Mouse (Mus musculus) T-helper 1 cell (primary cell): Measurements from ENCODE around the gene Rec114.

Experiments used
- in situ Hi-C: fragments of 300-600 bp; cut with MboI, MseI; formaldehyde crosslinking; loops from one replicate; pipeline ENCODE4 v1.15.1; 2025; ENCODE audit warnings: high pct_unique_total_duplicates

The Rec114 gene

DNA sequence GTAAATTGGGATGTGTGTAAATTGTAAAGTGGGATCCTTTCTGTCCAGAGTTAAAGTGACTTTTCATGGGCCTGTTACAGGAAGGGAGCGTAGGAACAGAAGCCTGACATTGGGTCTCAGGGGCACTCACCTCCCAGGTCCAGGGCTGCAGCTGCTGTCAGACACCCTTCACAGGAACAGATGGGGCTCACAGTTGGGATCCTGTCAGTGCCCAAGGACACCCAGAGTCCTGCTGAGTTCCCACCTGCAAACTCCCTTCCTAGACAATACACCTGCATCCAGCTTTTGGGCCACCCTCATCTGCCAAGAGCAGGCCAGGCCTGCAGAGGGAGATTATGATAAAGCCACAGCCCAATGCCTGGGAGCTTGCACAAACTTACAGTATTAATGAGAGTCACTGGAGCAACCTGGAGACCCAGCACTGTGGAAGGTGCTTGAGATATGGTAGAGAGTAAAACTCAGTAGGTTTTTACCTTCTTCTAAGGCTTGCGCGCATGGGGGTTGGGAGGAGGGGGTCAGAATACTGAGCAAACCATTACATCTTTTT lies at the start of gene Rec114:
Gene Rec114, minus strand, starts transcription at position 263 of the 547 bp plus-strand sequence.
- in situ Hi-C loops = no loop called here

DNA sequence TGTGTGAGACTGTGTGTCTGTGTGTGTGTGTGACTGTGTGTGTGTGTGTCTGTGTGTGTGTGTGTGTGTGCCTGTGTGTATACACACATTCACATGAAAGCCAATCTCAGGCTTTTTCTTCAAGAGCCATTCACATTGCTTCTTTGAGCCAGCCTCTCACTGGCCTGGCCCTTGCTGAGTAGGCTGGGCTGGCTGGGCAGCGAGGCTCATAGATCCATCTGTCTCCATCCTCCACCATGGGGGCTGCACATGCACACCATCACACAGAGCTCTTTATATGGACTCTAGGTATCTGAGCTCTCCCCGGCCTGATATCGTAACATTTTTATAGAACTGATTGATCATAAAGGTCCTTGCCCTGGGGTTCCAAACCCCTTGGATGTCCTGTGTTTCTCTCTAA lies 45.7 kb upstream of the Rec114 start:
- in situ Hi-C loops = loop anchor here (5.0 kb wide), 1 partner anchor 702 kb away; no protein-coding TSS in a partner anchor

DNA sequence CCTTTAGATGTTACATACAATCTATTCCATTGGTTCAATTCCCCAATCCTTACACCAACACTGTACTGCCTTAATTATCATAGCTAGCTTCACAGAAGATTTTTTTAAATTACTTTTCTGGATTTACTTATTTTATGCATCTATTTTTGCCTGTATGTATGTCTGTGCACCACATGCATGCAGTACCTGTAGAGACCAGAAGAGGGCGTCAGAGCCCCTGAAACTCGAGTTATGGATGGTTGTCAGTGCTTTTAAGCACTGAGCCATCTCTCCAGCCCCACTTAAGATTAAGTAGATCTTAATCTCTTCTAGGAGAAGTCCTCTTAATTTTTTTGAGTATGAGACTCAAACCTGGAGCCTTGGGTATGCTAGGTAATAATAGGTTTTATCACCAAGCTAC lies 31.6 kb upstream of the Rec114 start:
- in situ Hi-C loops = no loop called here

DNA sequence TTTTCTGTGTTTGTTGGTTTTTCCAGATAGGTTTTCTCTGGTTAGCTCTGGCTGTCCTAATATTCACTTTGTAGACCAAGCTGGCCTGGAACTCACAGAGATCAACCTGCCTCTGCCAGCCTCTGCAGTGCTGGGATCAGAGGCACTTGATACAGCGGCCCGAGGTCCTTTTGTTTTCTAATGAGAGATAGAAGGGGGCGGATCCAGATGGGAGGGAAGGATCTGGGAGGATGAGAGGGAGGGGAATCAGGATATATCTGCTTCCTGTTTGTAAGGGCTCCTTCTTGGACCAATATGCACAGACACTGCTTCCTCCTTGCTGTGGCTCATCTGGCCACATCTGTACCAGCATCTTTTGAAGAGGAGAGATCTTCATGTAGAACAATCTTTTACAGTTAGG lies 31.0 kb upstream of the Rec114 start:
- in situ Hi-C loops = loop anchor here (5.0 kb wide), 1 partner anchor 62 kb away; no protein-coding TSS in a partner anchor

DNA sequence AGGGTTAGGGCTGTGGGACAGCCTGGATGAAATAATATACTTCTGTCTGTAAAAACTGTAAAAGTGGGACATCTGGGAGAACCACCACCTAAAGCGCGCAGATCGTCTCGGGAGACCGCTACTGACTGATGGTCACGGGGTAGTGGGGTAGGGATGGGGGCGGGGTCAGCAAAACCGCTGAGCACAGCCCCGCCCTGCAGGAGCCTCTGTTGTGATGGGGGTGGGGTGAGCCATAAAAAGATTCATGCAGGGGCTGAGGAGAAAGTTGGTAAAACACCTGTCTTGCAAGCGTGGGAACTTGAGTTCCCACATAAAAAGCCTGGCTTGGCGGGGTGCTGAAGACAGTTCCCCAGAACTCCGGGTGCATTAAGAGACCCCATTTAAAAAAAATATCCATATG lies 26.2 kb upstream of the Rec114 start:
- in situ Hi-C loops = loop anchor here (5.0 kb wide), 1 partner anchor 58 kb away; no protein-coding TSS in a partner anchor

DNA sequence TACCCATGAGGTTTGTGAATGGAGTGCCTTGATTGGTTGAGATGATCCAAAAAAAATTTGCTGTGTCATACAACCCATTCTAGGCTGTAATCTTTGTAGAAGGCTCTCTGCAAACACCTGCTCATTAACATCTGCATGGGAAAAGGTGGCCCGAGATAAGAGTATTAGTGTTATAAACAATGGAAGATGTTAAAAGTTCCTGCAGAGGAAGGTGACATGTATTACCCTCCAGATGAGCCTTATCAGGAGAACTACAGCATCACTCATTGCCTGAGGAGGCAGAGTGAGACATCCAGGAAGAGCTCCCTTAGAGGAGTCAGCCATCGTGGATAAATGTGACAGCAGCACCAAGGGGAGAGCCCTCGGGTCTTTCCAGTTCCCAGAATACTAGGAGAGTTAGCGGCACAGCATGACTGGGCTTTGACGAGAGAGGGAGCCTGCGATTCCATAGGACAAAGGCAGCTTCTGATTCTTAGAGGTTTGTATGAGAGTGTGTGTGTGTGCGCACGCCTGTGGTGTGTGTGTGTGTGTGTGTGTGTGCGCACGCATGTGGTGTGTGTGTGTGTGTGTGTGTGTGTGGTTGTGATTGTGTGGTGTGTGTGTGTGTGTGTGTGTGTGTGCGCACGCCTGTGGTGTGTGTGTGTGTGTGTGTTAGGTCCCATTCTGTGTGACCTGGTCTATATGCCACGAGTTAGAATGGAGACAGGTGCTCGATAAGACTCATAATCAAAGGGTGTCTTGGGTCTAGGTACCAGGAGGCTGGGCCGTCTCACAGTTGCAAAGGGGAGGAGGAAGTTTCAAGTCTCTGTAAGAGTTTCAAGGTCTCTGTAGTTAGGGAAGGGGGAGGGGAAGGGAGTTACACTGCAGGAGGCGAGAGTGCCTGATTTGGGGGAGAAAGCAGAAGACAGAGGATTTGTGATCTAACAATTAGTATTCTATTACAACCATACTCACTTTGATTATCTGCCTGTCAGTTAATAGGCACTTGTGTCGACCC lies 23.5 kb upstream of the Rec114 start:
- in situ Hi-C loops = no loop called here

DNA sequence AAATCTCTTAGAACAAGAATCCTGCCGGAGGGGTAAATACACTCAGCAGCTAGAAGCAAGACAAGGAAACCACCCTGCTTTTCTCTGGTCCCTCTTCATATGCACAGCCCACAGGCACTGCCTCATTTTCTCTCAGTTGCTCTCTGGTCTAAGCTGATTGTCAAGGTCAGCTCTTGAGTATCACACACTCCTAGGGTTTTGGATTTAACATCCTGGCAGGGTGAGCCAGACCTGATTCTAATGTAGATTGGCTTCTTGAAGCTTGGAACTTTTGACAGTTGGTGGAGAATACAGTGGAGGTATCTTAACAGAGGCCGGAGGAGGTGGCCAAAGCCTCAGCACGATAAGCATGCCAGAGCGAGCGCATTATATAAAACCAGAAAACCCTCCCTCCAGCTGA lies 20.6 kb upstream of the Rec114 start:
- in situ Hi-C loops = no loop called here

DNA sequence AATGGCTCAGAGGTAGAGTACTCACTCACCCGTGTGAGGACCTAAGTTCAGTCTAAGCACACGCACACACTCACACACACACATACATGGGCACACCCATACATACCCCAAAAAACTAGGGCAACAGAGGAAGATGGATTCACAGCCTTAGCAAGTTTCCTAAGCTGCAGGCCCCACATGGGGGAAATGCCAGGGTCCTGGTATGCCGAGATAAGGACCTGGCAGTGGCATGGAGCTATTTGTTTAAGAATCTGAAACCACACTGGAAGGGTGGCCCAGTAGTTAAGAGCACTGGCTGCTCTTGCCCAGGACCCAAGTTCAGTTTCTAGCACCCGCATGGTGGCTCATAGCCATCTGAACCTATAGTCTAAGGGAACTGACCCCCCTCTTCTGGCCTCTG lies 19.4 kb upstream of the Rec114 start:
- in situ Hi-C loops = no loop called here

DNA sequence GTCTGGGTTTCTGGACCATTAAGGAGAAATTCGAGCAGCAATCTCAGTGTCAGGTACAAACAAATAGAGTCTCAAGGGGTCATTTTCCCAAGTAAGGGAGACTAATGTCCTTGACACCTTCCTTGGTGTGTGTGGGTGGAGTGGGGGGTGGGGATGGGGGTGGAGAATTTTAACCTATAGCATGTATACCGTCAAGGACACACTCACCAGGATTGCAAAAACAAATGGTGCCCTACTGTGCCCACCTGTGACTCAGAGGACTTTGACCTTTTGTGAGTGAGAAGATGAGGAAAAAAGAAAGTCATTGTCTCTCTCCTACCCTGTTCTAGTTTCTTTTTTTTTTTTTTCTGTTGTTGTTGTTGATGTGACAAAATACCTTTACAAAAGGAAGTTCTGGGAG lies 18.3 kb upstream of the Rec114 start:
- in situ Hi-C loops = no loop called here

DNA sequence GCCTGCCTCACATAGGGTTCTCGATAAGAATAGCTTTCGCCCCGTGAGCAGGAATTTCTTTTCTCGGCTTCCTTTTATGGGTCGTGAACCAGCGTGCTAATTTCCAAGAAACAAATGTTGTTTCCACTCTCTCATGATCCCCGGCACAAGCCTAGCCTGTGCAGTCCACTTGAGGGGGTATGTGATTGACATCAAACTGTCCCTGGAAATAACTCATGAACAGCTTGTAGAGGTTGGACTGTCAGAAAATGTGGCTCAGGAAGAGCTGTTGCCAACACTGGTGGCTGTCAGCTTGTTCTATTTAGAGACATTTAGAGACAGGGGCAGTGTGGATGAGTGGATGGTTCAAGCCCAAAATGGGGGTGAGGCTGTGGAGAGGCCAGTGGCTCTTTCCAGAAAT lies 15.0 kb upstream of the Rec114 start:
- in situ Hi-C loops = no loop called here

DNA sequence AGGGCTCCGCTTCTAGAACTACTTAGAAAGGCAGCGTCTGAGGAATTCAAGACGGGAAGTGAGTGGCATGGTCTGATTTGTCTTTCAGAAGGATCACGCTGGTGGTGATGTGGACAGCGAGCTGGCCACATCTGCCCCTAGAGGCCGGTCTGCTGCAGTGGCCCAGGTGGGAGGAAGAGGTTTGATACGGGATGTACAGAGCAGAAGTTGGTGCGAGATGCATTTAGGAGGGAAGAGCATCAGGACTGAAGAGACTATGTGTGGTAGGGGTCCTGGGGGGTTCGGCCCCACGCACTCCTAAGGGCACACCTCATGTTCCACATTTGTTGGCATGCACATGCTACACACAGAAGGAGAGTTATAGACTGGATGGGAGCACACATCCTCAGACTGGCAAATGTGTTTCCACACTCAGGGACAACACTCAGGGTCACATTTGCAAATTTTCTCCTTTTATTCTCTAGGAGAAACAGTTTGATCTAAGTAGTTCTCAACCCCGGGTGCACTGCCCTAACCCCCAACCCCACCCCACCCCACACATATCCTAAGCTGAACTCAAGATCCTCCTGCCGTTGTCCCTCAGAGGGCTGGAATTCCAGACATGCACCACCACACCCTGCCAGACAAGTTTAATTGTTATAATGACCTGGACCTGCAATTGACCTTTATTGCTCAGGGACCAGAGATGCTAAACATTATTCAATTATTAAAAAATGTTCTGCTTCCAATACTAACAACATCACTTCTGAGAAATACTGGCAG lies 12.8 kb upstream of the Rec114 start:
- in situ Hi-C loops = no loop called here

DNA sequence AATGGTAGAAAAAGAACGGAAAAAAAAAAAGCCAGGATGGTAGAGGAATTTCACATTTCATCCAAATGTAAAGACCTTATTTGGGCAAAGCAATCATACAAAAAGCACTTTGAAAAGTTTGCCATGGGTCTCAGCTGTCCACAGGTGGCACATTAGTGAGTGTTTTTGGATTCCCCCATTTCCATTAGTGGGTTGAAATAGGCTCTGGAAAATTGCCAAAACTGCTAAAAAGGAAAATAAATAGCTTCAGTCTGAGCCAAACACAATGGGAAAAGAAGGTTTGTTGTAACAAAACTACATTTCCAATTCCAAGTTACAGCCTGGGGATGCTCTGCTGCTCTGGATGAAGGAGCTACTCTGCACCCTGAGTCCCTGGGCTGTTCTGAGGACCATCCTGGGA lies 9.8 kb upstream of the Rec114 start:
- in situ Hi-C loops = no loop called here

- in situ Hi-C loops = no loop called here
These were observed 4.4 kb upstream of the Rec114 start for GRCm38 (mm10) chr9:58748142-58748541.

DNA sequence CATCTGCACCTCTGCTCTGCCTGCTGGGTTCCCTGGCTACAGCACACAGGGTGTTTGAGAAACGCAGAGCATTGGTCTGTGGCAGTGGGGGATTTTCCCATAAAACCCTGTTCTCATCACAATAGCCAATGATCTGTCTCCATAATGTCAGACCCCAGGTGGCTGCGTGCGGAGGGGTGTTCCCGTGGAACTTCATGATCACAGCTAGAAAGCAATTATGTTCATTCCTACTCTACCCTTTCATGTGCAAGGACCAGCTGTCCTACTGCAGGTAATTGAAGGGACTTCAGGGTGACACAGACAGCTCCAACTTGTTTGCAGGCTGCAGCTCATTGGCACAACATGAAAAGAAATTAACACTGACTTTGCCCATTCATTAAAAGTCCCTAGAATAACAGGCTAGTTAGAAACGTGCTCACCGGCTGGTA lies 3.6 kb upstream of the Rec114 start:
- in situ Hi-C loops = no loop called here

- in situ Hi-C loops = no loop called here
These were observed 1.1 kb downstream of the Rec114 start for GRCm38 (mm10) chr9:58742692-58743091.

DNA sequence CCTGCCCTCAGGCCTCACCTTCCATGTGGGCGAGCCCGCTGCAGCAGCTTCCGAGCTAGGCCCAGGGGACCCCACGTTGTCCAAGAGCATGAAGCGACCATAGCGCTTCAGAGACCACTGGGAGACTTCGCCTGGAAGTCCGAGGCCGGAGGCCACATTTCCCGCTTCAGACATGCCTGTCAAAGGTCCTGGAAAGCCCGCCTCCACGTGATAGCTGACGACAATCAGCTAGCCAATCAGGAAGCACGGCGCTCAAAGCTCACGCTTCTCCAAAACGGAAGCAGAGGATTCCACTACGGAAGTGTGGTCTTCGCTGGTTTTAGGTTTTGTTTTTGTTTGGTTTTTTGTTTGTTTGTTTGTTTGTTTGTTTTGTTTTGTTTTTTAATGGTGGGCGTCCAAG lies 2.4 kb downstream of the Rec114 start:
- in situ Hi-C loops = no loop called here

DNA sequence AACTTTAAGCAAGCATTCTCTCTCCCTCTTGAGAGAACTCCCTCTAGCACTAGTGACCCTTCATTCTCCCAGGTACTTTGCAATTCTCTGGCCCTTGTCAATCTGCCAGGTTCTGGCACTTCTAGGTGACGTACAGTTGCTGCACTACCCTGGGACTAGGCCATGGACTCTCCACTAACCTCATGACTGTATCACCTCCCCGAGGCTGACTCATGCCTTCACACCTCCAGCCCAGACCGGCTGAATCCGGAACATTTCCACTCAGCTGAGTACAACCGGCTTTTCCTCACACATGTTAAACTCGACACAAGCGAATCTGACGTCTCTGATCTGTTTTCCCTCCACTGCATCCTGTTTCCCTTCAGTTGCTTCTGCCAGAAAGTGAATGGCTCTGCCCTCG lies 4.0 kb downstream of the Rec114 start:
- in situ Hi-C loops = no loop called here

GRCm38 (mm10) chr9:58723165-58723564 lies 20.6 kb downstream of the Rec114 start:
- in situ Hi-C loops = no loop called here

DNA sequence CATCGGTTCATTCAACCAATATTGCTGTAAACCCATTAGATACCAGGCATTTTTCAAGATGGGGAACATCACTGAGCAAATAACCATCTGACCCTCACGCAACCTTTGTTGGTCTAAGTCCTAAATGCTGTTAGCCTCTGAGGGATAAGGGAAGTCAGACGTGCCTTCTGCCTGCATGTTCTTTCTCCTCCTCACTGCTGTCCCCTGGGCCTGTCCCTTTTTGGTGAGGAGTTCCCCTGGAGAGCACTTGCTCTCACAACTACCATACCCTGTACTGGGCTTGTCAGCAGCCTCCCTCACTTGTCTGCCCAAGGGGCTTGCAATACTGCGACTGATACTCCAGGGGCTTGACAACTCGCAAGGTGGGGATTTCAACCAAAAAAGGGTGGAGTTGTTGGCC lies 21.6 kb downstream of the Rec114 start:
- in situ Hi-C loops = no loop called here

GRCm38 (mm10) chr9:58721021-58721420 lies 22.7 kb downstream of the Rec114 start:
- in situ Hi-C loops = no loop called here

GRCm38 (mm10) chr9:58720167-58720566 lies 23.6 kb downstream of the Rec114 start:
- in situ Hi-C loops = no loop called here

DNA sequence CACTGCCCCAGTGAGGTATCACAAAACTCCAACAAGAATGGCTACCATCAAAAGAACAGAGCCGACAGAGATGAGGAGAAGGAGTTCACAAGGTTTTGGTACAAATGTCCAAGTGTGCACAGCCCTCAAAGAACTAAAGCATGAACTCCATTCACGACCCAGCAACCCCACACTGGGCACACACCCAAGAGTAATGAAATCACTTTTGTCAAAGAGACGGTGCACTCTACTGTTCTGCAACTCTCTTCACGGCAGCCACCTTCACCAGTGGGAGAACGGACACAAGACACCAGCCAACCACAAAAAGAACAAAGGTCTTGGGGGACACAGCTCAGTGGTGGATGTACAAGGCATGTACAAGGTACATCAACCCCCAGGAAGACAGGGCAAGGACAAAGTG lies 24.3 kb downstream of the Rec114 start:
- in situ Hi-C loops = no loop called here
